Mouse (Mus musculus) left cerebral cortex, postnatal 14 days (tissue): ENCODE measurements at regions not wholly inside any gene's neighbourhood (a gene's known extent, or its start where the extent isn't known, plus 50 kb on each side); places are given as distances from the start of the nearest gene placed in this dataset.

Experiments
- DNase-seq, 2 experiments: peaks; one replicate each; pipeline ENCODE4 v3.0.0; 2021 to 2022; ENCODE audit warnings: low spot score in 2 of 2, mixed read lengths in 1 of 2
- intact Hi-C: fragments of 180-260 bp; cut with DNase I; formaldehyde crosslinking; loops from one replicate; pipeline ENCODE4 v1.15.1; 2025

DNA sequence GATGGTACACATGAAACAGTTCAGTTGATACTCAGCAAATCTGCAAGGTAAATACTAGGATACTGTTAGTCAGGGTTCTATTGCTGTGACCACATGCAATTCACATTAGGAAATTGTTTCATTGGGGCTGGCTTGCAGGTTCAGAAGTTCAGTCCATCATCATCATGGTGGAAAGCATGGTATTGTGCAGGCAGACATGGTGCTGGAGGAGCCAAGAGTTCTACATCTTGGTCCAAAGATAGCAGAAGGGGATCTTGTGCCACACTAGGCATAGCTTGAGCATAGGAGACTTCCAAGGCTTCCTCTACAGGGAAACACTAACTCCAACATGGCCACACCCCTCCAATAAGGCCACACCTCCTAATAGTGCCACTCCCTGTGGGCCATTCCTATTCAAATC, 99.1 kb downstream of the Ier5 start:
- intact Hi-C loops, result no loop called here
- DNase-seq, result no peak

DNA sequence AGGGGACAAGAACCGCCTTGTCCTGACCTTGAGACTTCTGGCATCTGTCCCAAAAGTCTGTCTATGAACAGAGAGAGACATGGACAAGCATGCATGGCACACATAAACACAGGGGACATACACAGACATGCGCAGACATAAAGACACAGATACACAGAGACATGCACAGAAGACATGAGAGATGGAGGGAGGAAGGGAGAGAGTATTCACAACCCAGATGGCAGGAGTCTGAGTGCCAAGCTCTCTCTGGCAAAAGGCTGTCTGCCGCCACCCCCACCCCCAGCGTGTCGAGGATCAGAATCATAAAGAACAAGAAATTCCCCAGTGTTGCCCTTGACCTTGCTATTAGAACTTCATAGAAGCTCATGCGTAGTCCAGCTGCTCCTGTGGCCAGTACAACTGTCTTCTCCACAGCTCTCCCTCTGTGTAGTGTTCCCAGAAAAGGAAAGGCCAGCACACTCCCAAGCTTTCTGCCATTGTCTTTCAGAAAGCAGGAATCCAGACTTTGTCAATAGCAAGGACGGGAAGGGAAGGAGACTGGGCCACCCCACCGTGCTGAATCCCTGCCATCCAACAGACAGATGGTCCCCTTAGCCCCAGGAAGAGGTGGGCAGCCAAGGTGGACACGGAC, 99.8 kb downstream of the Ier5 start:
- intact Hi-C loops, result no loop called here

DNA sequence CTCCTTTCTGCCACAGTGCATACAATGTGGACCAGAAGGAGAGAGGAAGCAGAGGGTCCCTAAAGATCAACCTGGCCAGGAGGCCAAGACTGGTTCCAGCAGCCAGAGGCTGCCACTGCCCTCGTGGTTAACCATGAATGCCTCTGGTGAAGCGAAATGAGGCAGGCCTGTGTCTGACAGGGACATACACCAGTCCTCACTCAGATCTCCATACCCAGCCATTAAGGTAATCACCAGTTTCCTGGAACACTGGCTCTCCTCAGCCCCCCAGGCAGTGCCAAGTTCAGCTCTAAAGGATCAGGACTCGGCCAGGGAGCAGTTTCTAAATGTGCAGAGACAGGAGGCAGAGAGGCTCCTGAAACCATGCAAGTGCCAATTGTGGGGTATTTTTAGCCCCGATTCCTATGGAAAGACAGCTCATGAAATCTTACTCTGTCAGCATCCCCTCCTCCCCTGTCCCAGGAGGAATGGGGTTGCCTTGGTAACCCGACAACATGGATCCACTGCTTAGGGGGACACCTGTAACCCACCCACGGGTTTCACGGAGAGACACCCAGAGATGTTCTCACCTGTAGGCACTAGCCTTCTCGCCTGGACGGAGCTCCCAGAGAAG, 103.6 kb downstream of the Ier5 start:
- peak in 1 of 2 experiments; percentile 39 for DNase-seq
- intact Hi-C loops, result no loop called here

More for the DNA sequence above, 99.8 kb downstream of the Ier5 start:
- peak in 1 of 2 experiments; percentile 38 for DNase-seq

DNA sequence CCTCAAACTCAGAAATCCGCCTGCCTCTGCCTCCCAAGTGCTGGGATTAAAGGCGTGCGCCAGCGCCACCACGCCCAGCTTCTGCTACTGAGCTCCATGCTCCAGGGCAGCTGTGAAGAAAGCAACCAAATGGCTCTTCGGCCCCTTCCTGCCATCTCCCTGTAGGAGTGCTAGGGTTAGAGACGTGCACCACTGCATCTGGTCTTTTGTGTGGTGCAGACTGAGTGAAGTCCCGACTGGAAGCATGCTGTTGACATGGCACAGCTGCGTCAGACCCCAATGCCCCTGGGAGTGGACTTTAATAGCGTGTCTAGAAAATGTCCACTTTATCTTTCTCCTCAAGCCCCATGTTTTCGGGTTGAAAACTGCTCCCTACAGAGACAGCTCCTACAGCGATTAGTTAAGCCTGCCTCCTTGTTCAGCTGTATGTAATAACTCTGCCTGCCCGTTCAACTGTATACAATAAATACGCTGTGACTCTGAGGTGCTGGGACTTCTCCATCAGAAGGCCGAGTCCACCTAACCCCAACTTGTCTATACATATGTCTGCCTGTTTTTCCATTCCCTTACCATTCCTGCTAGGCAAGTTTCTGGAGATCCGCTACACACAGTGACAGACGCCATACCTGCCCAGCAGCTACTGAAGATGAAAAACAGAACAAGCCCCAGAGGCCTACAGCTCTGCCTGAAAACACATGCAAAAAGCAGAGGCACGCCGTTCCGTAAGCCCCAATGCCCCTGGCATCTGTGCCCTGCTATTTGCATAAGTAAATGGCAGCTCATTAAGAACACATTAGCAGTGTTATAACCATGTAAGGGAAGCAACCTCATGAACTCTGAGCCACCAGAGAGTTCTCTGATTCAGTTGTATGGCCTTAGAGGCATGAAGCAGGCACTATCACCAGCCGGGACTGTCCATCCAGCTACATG, 105.2 kb downstream of the Ier5 start:
- intact Hi-C loops, result no loop called here
- DNase-seq, result no peak

DNA sequence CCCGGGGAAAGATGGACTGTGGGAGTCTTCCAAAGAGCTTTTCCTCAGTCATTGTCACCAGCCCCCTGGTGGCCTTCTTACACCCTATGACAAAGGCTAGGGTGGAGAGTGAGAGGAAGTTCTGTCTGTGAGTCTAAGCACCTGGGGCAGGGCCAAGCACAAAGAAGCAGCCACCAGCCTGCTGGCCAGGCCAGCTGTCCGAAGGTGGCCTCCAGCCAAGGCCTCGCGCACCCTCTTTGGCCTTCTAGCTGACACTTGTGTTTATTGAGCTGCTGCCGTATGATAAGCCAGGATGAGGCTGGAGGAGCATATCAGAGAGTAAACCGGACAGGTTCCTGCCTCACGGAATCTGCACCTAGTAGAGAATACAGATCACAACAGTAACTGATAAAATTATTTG, 99.0 kb upstream of the Cacna1e start:
- intact Hi-C loops, result no loop called here
- no peak for DNase-seq

DNA sequence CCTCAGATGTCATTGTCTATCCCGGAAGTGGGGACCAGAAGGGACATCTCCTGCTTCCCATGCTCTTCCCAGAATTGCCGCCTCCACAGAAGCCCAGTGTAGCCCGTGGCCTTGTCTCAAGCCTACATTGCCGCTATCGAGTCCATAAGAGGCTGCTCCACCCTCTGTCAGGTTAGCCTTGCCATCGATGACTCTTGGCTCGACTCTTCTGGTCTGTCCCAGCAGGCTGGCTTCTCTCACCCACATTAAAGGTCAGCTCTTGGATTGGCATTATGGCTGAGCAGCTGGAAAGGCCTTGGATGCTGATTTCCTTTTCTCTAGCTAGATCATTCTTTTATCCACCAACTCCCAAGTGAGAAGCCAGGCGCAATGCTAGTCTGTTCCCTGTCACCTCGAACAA, 98.5 kb upstream of the Cacna1e start:
- DNase-seq, result no peak
- intact Hi-C loops, result no loop called here

DNA sequence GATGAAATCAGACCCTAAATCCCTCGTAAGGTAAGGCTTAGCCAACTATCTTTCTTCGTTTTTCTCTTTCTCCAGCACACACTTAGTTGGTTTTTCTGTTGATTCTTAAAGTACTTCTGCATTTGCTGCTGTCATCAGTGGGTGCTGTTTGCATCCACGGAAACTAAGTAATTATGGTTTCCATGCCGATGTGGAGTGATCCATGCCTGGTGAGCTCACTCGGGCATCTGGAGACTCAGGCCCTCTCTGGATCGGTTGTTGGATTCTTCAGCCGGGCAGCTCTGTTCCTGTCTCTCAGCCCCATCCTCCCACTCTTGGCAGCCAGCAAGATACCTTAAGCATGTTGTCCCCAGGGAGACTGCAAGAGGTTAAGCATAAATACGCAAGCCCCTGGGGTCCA, 97.4 kb upstream of the Cacna1e start:
- DNase-seq, result peak; percentile 11 to 51
- intact Hi-C loops, result no loop called here

DNA sequence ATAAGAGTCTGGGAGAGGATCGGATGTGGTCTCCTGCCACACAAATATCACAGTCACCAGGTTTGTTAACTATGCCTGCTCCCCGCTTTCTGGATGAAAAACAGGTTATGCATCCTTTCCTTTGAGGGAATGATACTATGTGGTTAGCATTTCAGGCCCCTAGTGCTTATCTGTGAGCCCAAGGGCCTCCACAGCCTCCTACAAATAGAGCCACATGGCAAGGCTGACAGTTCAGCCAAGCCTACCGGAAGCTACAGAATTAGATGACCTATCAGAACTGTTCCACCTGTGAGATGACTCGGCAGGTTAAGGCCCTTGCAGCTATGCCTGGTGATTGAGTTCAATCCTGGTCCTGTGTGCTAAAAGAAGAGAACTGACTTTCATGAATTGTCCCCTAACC, 91.4 kb upstream of the Cacna1e start:
- DNase-seq, result no peak
- intact Hi-C loops, result no loop called here

DNA sequence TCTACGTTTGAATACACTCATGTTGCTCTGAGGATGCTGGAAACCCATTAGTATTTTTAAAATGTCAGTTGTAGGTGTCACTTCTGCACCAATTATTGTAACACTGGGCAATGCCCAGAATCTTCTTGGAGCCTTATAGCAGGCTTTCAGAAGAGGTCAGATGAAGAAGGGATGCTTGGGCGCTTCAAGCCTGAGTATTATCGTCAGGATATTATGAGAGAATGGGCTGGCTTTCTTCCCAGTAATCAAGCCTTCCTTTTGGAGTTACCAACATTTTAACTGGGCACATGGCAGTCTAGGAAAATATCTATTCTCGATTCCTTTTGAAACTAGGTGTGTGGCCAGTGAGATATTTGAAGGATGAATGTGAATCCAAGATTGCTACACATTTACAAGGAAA, 77.0 kb upstream of the Cacna1e start:
- intact Hi-C loops, result no loop called here
- DNase-seq, result no peak

DNA sequence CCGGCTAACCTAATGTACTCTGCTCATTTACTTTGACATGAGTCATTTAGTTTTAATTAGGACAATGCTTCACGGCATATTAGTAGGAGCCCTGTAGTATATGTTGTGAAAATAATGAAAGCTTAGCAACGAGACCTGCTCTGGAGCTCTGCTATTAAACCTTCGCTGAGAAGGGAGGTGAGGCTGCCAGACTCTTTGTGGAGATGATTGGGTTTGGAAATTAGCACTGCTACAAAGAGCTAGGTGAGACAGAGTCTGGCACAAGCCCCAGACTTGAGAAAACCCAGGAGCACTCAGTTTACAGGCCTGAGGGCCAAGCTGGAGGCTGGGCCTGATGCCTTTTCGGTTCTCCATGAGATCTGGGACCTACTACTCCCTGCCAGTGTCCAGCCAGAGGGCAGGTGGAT, 72.3 kb upstream of the Cacna1e start:
- no peak for DNase-seq
- intact Hi-C loops, result no loop called here

DNA sequence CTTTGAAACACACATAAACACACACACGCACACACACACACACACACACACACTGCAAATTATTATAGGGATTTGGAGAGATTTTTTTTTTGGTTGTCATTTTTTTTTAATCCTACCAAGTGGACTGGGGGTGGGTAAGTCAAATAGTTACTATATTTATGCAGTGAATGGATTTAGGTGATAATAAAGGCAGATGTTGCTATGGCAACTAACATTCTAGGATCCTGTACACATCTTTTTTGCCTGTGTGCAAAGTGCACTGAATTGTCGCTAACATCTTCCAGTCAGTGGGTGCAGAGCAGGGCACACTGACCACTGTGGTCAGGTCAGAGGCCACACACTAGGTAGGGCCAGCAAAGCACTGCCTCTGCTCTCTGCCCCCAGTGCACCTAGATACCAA, 68.4 kb upstream of the Cacna1e start:
- intact Hi-C loops, result no loop called here
- DNase-seq, result peak in 1 of 2 experiments; percentile 27
